Mouse (Mus musculus): ENCODE data around the gene Hoxd4. TPM values are rescaled to one million over a fixed set of nuclear protein-coding genes. Genes with fewer than 3 reads are reported as not detected.
A peak's percentile ranks its signal among the peaks of the same experiment; 100 is the strongest.

Hoxd4 gene
- 1.2 and 1.6 TPM in 2 replicates for polyA plus RNA-seq (2015; fragmentation: Nextera tagmentation; extraction: Ambion mirVana)

DNA sequence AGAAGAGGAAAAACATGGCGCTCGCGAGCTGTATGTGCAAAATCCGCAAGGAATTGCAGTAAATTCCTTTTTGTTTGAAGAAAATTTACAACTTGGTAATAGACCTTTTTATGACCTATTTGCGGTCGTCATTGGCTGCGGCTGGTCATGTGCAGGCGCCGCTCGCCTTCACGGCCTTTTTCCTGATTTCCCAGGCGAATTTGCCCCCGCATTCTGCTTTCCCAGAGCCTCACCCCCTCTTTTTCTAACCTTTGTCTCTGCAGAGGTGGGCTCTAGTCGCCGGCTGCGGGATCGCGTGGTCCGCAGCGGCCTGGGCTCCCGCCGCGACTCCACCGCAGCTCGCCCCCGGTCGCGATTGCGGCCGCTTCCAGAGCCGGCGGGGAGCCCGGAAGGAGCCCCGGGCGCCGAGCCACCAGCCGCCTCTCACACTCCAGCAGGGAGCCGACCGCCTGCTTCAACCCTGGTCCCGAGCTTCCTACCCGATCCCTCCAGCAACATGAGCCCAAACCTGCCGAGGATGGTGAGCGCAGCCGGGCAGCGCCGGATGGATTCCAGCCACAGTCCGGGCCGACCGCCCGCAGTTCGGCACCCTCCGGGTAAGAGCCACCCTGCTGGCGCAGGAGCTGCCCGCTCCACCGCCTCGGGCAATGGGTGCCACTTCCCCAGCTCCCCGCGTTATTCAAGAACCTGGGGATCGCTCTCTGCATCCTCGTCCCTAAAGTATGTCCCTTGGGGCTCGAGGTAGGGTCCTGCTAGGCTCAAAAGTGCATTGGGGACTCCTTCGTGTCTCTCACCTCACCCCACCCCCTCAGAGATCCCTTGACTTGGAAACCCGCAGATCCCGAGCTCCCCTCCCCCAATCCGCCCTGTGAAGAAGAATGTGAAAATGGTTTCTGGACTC is at the start of gene Hoxd4, which contains the start of gene Hoxd3:
Gene Hoxd4, plus strand, starts transcription at position 209 of the 901 bp plus-strand sequence.
Gene Hoxd3, plus strand, starts transcription at position 207 of the 901 bp plus-strand sequence.
- H3K4me1 ChIP-seq (replicated peaks) = no peaks in the 10 kb centered on the region; the same call in 1 of the 2 replicates
- H3K4me3 ChIP-seq (replicated peaks) = peak within 1 kb of the TSS; percentile 48
- peak; percentile 53 for ATAC-seq
- peaks cover 52% of the 10 kb centered on the region for H3K27me3 ChIP-seq (replicated peaks)
- no peaks in the 10 kb centered on the region for H3K36me3 ChIP-seq
- no peaks in the 10 kb centered on the region for H3K9me3 ChIP-seq
- peak within 1 kb of the TSS; percentile 66 for H3K9ac ChIP-seq
- WGBS = under 1% methylated on average over 65 of the region's 65 CpGs
- peak within 1 kb of the TSS; percentile 73 for H3K4me2 ChIP-seq (replicated peaks)
- peak within 1 kb of the TSS; percentile 74 for H3K27ac ChIP-seq

DNA sequence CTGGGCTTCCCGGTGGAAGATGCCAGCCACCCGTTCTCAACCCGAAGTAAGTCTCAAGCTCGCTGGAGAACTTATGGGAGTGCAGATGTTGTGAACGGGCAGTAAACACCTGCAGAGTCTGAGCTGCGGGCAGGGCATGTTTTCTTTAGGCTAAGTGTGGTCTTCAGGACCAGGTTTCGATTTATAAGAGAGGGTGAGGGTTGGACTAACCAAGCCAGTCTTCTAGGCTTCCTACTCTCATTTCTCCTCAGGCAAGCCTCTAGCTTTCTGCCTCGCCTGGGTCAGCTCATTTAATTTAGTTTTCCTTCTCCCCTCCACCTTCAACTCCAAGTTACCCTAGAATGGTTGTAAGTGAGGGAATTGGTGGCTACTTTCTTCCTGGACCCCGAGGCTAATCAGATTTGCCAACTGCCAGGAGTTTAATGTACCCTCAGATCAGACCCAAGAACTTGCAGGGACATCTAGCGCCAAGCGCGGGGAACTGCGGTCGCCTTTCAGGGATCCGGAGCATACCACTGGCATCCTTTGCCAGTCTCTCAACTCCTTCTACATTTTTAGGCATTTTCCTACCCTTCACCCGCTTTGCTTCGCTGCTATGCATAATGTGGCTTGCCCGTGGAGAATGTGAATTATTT is 48.3 kb upstream of the Hoxd4 start:
- Histone ChIP-seq H3K27me3 (replicated peaks) (peaks cover 90% of the 10 kb centered on the region), H3K4me2 (replicated peaks) (no peak overlapping the region), H3K4me1 (replicated peaks) (peaks cover 18% of the 10 kb centered on the region), H3K27ac (no peak overlapping the region), H3K36me3 (no peaks in the 10 kb centered on the region), H3K9ac (no peak overlapping the region), H3K9me3 (no peaks in the 10 kb centered on the region), H3K4me3 (replicated peaks) (no peak overlapping the region)
- WGBS = 4% methylated on average over 18 of the region's 18 CpGs
- no peak for ATAC-seq

DNA sequence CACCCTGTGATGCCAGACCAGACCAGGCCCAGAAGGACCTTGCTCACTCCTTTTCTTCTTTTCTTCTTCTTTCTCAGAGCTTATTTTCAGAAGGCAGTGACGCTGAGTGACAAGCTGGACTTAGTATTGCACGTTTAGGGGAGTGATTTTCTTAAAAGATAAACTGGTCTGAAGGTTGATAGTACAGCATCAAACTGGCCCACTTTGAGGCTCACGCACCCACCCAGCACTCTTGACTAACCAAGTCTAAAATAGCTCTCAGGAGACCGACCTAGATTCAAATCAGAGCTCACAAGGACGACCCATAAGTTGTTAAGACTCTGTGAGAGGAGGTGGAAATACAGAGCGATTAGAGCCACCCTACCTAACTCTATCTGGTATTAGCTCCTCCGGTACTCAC is 45.3 kb upstream of the Hoxd4 start:
- no peak overlapping the region for H3K4me2 ChIP-seq (replicated peaks)
- WGBS = 1% methylated on average over 7 of the region's 7 CpGs
- H3K36me3 ChIP-seq = no peaks in the 10 kb centered on the region
- H3K27me3 ChIP-seq (replicated peaks) = peaks cover 87% of the 10 kb centered on the region
- H3K27ac ChIP-seq = no peak overlapping the region
- H3K4me1 ChIP-seq (replicated peaks) = peaks cover 14% of the 10 kb centered on the region
- H3K4me3 ChIP-seq (replicated peaks) = no peak overlapping the region
- H3K9ac ChIP-seq = no peak overlapping the region
- no peak for ATAC-seq
- no peaks in the 10 kb centered on the region for H3K9me3 ChIP-seq

DNA sequence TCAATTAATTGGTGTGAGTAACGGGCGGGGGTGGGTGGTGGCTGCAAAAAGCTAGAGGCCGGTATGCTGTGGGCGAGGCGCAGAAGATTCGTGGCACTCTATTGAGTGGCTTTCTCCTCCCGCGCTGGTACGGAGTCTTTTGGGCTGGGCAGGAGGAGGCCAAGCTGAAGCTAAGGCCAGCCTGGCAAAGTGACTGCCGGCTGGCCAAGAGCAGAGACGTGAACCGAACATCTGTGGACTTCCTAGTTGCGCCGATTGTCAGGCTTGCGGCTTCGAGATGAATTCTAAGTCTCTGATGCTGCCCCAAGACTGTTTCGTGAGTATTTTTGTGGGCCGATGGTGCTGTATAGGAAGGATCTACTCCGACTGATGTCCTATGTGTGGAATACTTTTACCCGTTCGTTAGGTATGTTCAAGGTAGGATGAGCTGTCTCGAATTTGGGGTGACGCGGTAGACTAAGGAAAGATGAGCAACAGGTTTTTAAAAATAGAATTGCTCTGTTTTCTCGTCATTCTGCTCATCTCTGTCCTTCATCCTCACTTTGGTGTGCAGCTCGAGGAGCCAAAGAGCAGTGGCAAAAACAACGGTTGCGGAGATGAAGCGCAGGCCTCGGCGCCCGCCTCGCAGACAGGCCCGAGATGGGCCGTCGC is 44.4 kb upstream of the Hoxd4 start:
- Histone ChIP-seq H3K4me3 (replicated peaks) (no peak overlapping the region), H3K9me3 (no peaks in the 10 kb centered on the region), H3K27ac (no peak overlapping the region), H3K36me3 (no peaks in the 10 kb centered on the region), H3K4me2 (replicated peaks) (no peak overlapping the region), H3K4me1 (replicated peaks) (peaks cover 10% of the 10 kb centered on the region), H3K27me3 (replicated peaks) (peaks cover 85% of the 10 kb centered on the region), H3K9ac (no peak overlapping the region)
- ATAC-seq = peak; percentile 21; the same call in 1 of the 2 replicates
- 3% methylated on average over 36 of the region's 36 CpGs for WGBS

DNA sequence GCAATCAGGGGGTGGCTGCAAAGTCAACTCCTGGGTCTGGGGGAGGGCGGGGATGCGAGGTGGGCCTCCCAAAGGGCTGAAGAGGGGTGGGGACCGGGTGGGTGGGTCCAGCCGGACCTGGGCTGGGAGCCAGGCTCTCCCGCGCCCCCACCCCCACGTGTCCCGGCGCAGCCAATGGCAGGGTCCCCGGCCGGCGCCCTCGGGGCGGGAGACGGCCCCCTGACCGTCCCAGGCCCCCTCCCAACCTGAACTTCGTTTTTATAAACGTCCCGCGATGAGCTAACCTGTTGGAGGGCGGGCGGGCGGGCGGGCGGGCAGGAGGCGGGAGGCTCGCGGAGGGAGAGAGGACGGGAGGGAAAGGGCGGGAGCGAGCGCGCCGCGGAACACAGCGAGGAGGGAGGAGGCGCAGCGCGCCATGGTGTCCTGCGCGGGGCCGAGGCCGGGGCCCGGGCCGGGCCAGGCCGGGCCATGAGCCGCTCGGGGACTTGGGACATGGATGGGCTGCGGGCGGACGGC is 43.8 kb upstream of the Hoxd4 start, which contains the start of gene Hoxd13:
Gene Hoxd13, plus strand, starts transcription at position 469 of the 516 bp plus-strand sequence.
- H3K4me2 ChIP-seq (replicated peaks) = peak within 1 kb of the TSS; percentile 87
- no peaks in the 10 kb centered on the region for H3K36me3 ChIP-seq
- peak; percentile 68 for ATAC-seq
- under 1% methylated on average over 42 of the region's 51 CpGs for WGBS
- H3K4me1 ChIP-seq (replicated peaks) = peaks cover 13% of the 10 kb centered on the region
- H3K9ac ChIP-seq = no peak within 1 kb of the TSS
- H3K27ac ChIP-seq = no peak within 1 kb of the TSS
- H3K9me3 ChIP-seq = no peaks in the 10 kb centered on the region
- H3K4me3 ChIP-seq (replicated peaks) = peak within 1 kb of the TSS; percentile 43
- peaks cover 85% of the 10 kb centered on the region for H3K27me3 ChIP-seq (replicated peaks)

DNA sequence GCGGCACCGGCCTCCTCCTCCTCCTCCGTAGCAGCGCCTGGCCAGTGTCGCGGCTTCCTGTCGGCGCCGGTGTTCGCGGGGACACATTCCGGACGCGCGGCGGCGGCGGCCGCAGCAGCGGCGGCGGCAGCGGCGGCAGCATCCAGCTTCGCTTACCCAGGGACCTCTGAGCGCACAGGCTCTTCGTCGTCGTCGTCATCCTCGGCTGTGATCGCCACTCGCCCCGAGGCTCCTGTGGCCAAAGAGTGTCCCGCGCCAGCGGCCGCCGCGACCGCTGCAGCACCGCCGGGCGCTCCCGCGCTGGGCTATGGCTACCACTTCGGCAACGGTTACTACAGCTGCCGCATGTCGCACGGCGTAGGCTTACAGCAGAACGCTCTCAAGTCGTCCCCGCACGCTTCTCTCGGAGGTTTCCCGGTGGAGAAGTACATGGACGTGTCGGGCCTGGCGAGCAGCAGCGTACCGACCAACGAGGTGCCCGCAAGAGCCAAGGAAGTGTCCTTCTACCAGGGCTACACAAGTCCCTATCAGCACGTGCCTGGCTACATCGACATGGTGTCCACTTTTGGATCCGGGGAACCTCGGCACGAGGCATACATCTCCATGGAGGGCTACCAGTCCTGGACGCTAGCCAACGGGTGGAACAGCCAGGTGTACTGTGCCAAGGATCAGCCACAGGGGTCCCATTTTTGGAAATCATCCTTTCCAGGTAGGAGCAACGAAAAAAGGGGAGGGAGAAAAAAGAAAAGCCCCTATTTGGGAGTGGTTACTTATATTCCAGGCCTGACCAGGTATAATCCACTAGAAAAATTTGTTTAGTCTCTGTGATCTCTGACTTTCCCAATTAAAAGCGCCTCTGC is 43.1 kb upstream of the Hoxd4 start:
- peaks cover 86% of the 10 kb centered on the region for H3K27me3 ChIP-seq (replicated peaks)
- H3K4me1 ChIP-seq (replicated peaks) = peaks cover 14% of the 10 kb centered on the region
- ATAC-seq = peak; percentile 69
- under 1% methylated on average over 59 of the region's 74 CpGs for WGBS
- H3K9me3 ChIP-seq = no peaks in the 10 kb centered on the region
- no peak overlapping the region for H3K9ac ChIP-seq
- no peak overlapping the region for H3K27ac ChIP-seq
- H3K4me3 ChIP-seq (replicated peaks) = peak overlapping the region; percentile 43
- no peaks in the 10 kb centered on the region for H3K36me3 ChIP-seq
- H3K4me2 ChIP-seq (replicated peaks) = peak overlapping the region; percentile 87

DNA sequence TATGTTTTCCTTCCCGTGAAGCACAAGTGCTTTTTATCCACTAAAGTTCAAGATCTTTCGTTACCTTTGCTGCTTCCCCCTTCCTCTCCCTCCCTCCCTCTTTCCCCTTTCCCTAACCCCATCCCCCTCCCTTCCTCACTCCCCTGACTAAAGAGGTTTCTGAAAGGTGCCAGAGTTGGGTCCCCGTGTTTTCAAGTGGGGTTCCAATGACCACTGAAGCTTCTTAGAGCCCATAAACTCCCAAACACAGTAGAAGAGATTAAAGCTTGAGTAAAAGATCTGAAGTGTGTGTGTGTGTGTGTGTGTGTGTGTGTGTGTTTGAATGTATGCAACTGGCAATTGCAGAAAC is 42.5 kb upstream of the Hoxd4 start:
- Histone ChIP-seq H3K4me1 (replicated peaks) (peaks cover 14% of the 10 kb centered on the region), H3K27ac (no peak overlapping the region), H3K4me3 (replicated peaks) (no peak overlapping the region), H3K9me3 (no peaks in the 10 kb centered on the region), H3K36me3 (no peaks in the 10 kb centered on the region), H3K4me2 (replicated peaks) (no peak overlapping the region), H3K9ac (no peak overlapping the region), H3K27me3 (replicated peaks) (peaks cover 86% of the 10 kb centered on the region)
- ATAC-seq = no peak
- 1% methylated on average over 3 of the region's 3 CpGs for WGBS

DNA sequence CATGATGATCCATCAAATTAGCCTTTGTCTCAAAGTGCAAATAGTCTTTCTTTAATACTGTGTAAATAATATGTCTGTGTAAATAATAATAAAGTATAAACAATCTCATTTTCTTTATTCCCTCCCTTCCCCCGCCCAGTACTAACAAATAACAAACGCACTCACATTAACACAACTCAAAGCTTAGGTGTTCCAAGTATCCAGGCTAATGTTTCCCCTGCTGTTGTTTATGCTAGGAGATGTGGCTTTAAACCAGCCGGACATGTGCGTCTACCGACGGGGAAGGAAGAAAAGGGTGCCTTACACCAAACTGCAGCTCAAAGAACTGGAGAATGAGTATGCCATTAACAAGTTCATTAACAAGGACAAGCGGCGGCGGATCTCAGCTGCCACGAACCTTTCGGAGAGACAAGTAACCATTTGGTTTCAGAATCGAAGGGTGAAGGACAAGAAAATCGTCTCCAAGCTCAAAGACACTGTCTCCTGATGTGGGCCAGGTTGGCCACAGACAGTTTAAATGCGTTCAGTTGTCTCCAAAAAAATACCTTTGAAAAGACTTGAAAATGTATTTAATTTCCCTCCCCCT is 42.0 kb upstream of the Hoxd4 start:
- WGBS = 2% methylated on average over 14 of the region's 14 CpGs
- no peak overlapping the region for H3K4me2 ChIP-seq (replicated peaks)
- no peak overlapping the region for H3K27ac ChIP-seq
- H3K27me3 ChIP-seq (replicated peaks) = peaks cover 86% of the 10 kb centered on the region
- H3K9me3 ChIP-seq = no peaks in the 10 kb centered on the region
- H3K36me3 ChIP-seq = no peaks in the 10 kb centered on the region
- peaks cover 14% of the 10 kb centered on the region for H3K4me1 ChIP-seq (replicated peaks)
- no peak for ATAC-seq
- no peak overlapping the region for H3K9ac ChIP-seq
- no peak overlapping the region for H3K4me3 ChIP-seq (replicated peaks)

DNA sequence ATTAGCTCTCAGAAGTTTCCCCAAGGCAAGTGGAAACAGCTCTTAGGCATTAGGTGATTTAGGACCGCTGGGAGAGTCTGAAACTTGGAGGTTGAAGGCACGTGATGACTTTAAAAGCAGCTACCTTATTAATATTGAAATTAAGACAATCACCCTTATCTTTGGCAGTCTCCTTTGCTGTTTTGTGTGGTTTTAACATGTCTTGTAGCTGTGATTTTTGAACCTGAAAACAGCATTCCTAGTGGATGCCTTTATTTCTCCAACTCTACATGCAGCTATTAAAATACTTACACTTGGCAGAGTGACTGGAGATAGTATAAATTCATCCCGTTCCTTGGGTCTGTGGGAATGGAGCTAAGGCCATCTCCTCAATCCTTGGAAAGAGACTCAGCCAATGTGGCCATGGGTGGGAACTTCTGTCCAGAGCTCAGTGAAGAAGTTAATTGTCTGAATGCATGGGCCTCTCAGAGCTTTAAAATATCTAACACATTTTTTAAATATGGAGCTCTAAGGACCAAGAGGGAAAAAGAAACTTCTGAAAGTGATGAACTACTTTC is 41.0 kb upstream of the Hoxd4 start:
- no peak overlapping the region for H3K9ac ChIP-seq
- H3K27ac ChIP-seq = no peak overlapping the region
- no peaks in the 10 kb centered on the region for H3K9me3 ChIP-seq
- H3K4me1 ChIP-seq (replicated peaks) = peaks cover 14% of the 10 kb centered on the region
- peaks cover 88% of the 10 kb centered on the region for H3K27me3 ChIP-seq (replicated peaks)
- no peak overlapping the region for H3K4me2 ChIP-seq (replicated peaks)
- no peaks in the 10 kb centered on the region for H3K36me3 ChIP-seq
- H3K4me3 ChIP-seq (replicated peaks) = no peak overlapping the region
- 7% methylated on average over 3 of the region's 3 CpGs for WGBS
- no peak for ATAC-seq

DNA sequence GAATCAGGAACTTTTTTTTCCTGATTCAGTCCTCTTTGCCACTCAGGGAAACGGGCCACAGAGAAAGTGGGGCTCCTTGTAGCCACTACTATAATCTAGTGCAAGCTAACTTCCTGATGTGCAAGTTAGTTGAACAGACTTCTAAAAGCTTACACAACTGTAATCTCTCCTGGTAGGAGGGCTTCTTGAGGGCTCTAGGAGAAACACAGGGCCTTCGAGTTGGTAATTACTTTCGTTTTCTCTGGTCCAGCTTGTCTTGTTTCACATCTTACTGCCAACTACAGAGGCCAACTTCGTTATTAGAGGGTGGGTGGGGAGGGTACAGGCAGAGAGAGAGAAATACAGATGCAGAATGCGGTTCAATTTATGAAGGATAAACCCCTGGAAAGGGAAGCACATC is 39.9 kb upstream of the Hoxd4 start:
- Histone ChIP-seq H3K27me3 (replicated peaks) (peaks cover 90% of the 10 kb centered on the region), H3K27ac (no peak overlapping the region), H3K9ac (no peak overlapping the region), H3K9me3 (no peaks in the 10 kb centered on the region), H3K4me1 (replicated peaks) (peaks cover 14% of the 10 kb centered on the region), H3K4me2 (replicated peaks) (0 out of 2 replicates have a peak overlapping the region, but pooled peaks have one; percentile 1), H3K36me3 (no peaks in the 10 kb centered on the region), H3K4me3 (replicated peaks) (no peak overlapping the region)
- WGBS = 19% methylated on average over 5 of the region's 5 CpGs
- no peak for ATAC-seq
